Mouse (Mus musculus) lung, embryonic 14.5 days (tissue): ENCODE measurements around the gene Rdh7. TPM values are rescaled to one million over a fixed set of nuclear protein-coding genes. Genes with fewer than 3 reads are reported as not detected.

Source experiments
- ATAC-seq: fragments of 200-750 bp; cut with Nextera tagmentation; 2 replicates; pipeline ENCODE4 v1.8.0; 2017; ENCODE audit warnings: mild to moderate bottlenecking, moderate TSS enrichment, moderate library complexity; ENCODE audit not compliant: insufficient read depth
- DNase-seq: peaks from one replicate; pipeline ENCODE4 v3.0.0-alpha.2; 2015
- H3K27ac ChIP-seq: fragments of 300-500 bp; sonication (generic); 2 replicates; pipeline ENCODE4 v1.5.1; 2014; ENCODE audit warnings: low read depth, mild to moderate bottlenecking, moderate library complexity
- H3K27me3 ChIP-seq: fragments of 300-500 bp; sonication (generic); 2 replicates; pipeline ENCODE4 v1.6.1; 2014; ENCODE audit warnings: low read length, control low read depth; ENCODE audit not compliant: insufficient read depth
- H3K36me3 ChIP-seq: fragments of 300-500 bp; sonication (generic); 2 replicates; pipeline ENCODE4 v1.6.1; 2014; ENCODE audit warnings: control low read depth; ENCODE audit not compliant: insufficient read depth
- H3K4me1 ChIP-seq: fragments of 300-500 bp; sonication (generic); 2 replicates; pipeline ENCODE4 v1.6.1; 2014; ENCODE audit warnings: antibody characterized with exemption, control low read depth; ENCODE audit not compliant: insufficient read depth
- H3K4me2 ChIP-seq: fragments of 300-500 bp; sonication (generic); 2 replicates; pipeline ENCODE4 v1.6.1; 2014; ENCODE audit warnings: mild to moderate bottlenecking
- H3K4me3 ChIP-seq: fragments of 300-500 bp; sonication (generic); 2 replicates; pipeline ENCODE4 v1.5.1; 2014; ENCODE audit warnings: low read depth, low read length
- H3K9ac ChIP-seq: fragments of 300-500 bp; sonication (generic); 2 replicates; pipeline ENCODE4 v1.6.1; 2014
- H3K9me3 ChIP-seq: fragments of 300-500 bp; sonication (generic); 2 replicates; pipeline ENCODE4 v1.6.1; 2016; ENCODE audit warnings: low read depth, low read length, control low read depth
- CTCF ChIP-seq: IDR thresholded peaks from 2 replicates; pipeline ENCODE4 v1.5.1; 2016; ENCODE audit warnings: antibody characterized with exemption, low read depth
- WGBS: fragments of 180-500 bp; shearing (Covaris S2); extraction: QIAGEN DNeasy Blood & Tissue Kit; methylation state at CpG from one replicate; pipeline ENCODE4 v1.1.7; 2014; 5-methylcytosine and 5-hydroxymethylcytosine counted together
- polyA plus RNA-seq: library from polyadenylated mRNA; unstranded; fragments of >200 nt; fragmentation: Nextera tagmentation; extraction: Ambion mirVana; gene quantifications from 2 replicates; pipeline ENCODE4 v1.2.1, GENCODE M21; 2014

The Rdh7 gene
- polyA plus RNA-seq, 1 experiment from 2014 or later, result not detected

GRCm38 (mm10) chr10:127891481-127891880 is 2.9 kb upstream of the Rdh7 start:
- no peak overlapping the region for H3K9ac ChIP-seq
- H3K36me3 ChIP-seq, result no peaks in the 10 kb centered on the region
- no peaks in the 10 kb centered on the region for H3K9me3 ChIP-seq
- H3K27me3 ChIP-seq, result no peaks in the 10 kb centered on the region
- H3K4me2 ChIP-seq, result no peak overlapping the region
- no peak overlapping the region for H3K27ac ChIP-seq
- DNase-seq (no peak), ATAC-seq (no peak)
- no peak for TF ChIP-seq CTCF
- WGBS, result 77% methylated on average over 1 of the region's 1 CpGs
- no peak overlapping the region for H3K4me3 ChIP-seq
- no peaks in the 10 kb centered on the region; the same call in 1 of the 2 replicates for H3K4me1 ChIP-seq

- H3K27me3 ChIP-seq, result no peaks in the 10 kb centered on the region
- H3K9me3 ChIP-seq, result no peaks in the 10 kb centered on the region
- WGBS, result 74% methylated on average over 4 of the region's 4 CpGs
- no peak overlapping the region for H3K27ac ChIP-seq
- H3K4me3 ChIP-seq, result no peak overlapping the region
- no peak overlapping the region for H3K4me2 ChIP-seq
- H3K36me3 ChIP-seq, result no peaks in the 10 kb centered on the region
- H3K9ac ChIP-seq, result no peak overlapping the region
- ATAC-seq (no peak), DNase-seq (no peak)
- no peak for TF ChIP-seq CTCF
- H3K4me1 ChIP-seq, result no peaks in the 10 kb centered on the region
Observed at GRCm38 (mm10) chr10:127886971-127887370, 1.6 kb downstream of the Rdh7 start.

DNA sequence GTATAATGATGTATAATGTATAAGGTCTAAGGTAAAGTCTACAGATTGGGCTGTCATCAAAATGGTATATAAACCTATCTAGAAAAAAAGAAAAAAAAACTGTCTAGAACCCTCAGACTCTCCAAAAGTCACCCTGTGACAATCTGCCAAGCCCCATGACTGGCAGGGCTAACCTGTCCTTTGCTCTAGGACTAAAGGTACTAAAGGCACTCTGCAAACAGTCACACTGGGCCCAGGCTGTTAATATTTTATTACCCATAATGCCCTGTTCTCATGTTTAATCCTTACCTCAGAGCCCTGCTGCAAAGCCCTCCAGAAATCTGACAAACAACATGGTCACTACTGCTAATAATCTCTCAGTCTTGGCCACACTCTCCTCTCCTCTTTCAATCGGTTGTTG is 2.1 kb downstream of the Rdh7 start:
- Histone ChIP-seq H3K4me1 (no peaks in the 10 kb centered on the region), H3K36me3 (no peaks in the 10 kb centered on the region), H3K27ac (no peak overlapping the region), H3K4me2 (no peak overlapping the region), H3K9me3 (no peaks in the 10 kb centered on the region), H3K27me3 (no peaks in the 10 kb centered on the region), H3K9ac (no peak overlapping the region), H3K4me3 (no peak overlapping the region)
- no peak for ATAC-seq
- 76% methylated on average over 1 of the region's 1 CpGs for WGBS
- TF ChIP-seq CTCF, result no peak
- DNase-seq, result no peak

GRCm38 (mm10) chr10:127881041-127881440 is 7.6 kb downstream of the Rdh7 start:
- H3K4me2 ChIP-seq, result no peak overlapping the region
- no peak overlapping the region for H3K9ac ChIP-seq
- DNase-seq (no peak), ATAC-seq (no peak)
- no peaks in the 10 kb centered on the region for H3K36me3 ChIP-seq
- WGBS, result 86% methylated on average over 4 of the region's 4 CpGs
- peaks cover 3% of the 10 kb centered on the region; the same call in 1 of the 2 replicates for H3K4me1 ChIP-seq
- no peaks in the 10 kb centered on the region for H3K27me3 ChIP-seq
- H3K9me3 ChIP-seq, result no peaks in the 10 kb centered on the region
- no peak for TF ChIP-seq CTCF
- no peak overlapping the region for H3K4me3 ChIP-seq
- no peak overlapping the region for H3K27ac ChIP-seq

DNA sequence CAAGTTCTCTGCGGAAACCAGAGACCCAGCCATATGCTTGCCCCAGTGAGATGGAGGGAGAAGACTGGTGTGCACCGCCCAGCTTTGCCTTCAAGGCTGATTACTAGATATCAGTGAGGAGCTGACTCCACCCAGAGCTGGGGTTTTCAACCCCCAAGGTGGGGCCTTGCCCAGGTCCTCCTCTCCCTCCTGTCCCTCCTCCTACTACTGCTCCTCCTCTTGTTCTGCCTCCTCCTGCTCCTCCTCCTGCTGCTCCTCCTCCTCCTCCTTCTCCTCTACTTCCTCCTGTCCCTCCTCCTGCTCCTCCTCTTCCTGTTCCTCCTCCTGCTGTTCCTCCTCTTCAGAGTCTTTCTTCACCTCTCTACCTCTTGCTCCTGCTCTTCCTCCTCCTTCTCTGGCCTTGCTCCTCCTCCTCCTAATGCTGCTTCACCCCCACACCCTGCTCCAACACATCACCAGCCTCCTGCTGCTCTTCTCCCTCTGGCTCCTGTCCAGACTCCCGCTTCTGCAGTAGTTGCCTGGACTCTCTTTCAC is 9.4 kb downstream of the Rdh7 start:
- Histone ChIP-seq H3K4me2 (no peak overlapping the region), H3K27me3 (no peaks in the 10 kb centered on the region), H3K27ac (no peak overlapping the region), H3K9ac (no peak overlapping the region), H3K4me1 (peaks cover 3% of the 10 kb centered on the region; the same call in 1 of the 2 replicates), H3K36me3 (no peaks in the 10 kb centered on the region), H3K4me3 (no peak overlapping the region), H3K9me3 (no peaks in the 10 kb centered on the region)
- no peak for TF ChIP-seq CTCF
- 76% methylated on average over 3 of the region's 3 CpGs for WGBS
- ATAC-seq (peak; percentile 66), DNase-seq (peak; percentile 24)

DNA sequence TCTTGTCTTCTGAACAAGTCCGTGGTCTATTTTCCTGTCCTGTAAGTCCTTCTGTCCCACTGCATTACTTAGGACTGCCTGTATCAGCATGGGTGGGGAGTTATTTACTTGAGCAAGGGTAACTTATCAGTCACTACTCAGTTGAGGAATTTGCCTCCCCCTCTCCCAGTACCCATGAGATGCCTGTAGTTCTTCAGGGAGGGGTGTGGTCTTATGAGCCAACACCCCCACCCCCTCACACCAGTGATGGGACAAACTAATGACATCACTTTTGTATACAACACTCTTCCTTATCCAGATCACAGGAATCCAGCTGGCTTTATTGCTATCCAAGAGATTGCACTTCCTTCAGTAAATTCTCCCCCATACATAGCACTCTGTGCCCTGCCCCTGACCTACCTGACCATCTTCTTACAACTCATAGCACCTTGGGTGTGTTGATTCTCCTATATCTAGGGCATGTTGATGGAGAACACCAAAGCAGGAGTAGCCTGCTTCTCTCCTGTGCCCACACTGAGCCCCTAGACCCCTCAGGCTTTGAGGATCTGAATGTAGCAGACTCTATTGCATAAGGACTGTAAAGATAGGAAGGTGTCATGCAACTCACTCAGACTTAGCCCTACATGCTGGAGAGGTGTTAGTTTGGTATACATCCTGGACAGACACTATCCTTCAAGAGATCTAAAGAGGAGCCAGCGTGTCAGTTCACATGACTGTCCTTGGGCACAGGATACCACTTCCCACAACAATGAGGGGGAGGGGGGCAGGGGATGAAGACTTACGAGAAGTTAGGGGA is 10.2 kb downstream of the Rdh7 start:
- no peak for TF ChIP-seq CTCF
- peak; percentile 57 for ATAC-seq
- no peak overlapping the region for H3K9ac ChIP-seq
- H3K27ac ChIP-seq, result no peak overlapping the region
- peaks cover 3% of the 10 kb centered on the region; the same call in 1 of the 2 replicates for H3K4me1 ChIP-seq
- H3K4me3 ChIP-seq, result no peak overlapping the region
- 39% methylated on average over 3 of the region's 3 CpGs for WGBS
- peak; percentile 29 for DNase-seq
- H3K4me2 ChIP-seq, result no peak overlapping the region
- H3K27me3 ChIP-seq, result no peaks in the 10 kb centered on the region
- no peaks in the 10 kb centered on the region for H3K36me3 ChIP-seq
- H3K9me3 ChIP-seq, result no peaks in the 10 kb centered on the region

DNA sequence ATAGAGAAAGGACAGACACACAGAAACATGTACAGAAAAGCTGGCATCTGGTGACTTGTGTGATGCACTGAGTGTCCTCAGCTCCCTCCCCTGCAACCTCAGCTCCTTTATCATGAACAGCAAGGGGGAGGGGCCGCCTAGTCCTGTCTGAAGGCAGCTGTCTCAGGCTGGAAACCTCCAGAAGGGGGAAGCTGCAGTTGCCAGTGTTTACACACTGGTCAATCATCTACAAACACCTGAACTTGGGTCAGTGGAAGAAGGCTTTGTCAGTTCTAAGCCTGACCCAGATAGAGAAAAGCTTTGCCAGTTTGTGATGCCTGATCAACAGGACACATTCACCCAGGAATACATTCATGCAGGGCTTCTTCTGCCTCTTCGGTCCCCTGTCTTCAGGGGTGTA is 10.9 kb downstream of the Rdh7 start:
- DNase-seq (peak; percentile 21), ATAC-seq (peak; percentile 47; the same call in 1 of the 2 replicates)
- H3K27ac ChIP-seq, result no peak overlapping the region
- peaks cover 3% of the 10 kb centered on the region; the same call in 1 of the 2 replicates for H3K4me1 ChIP-seq
- no peak for TF ChIP-seq CTCF
- no peak overlapping the region for H3K9ac ChIP-seq
- no peaks in the 10 kb centered on the region for H3K27me3 ChIP-seq
- no peaks in the 10 kb centered on the region for H3K36me3 ChIP-seq
- no peak overlapping the region for H3K4me2 ChIP-seq
- WGBS, result 17% methylated on average over 2 of the region's 2 CpGs
- H3K4me3 ChIP-seq, result no peak overlapping the region
- H3K9me3 ChIP-seq, result no peaks in the 10 kb centered on the region
